Mouse (Mus musculus) liver, embryonic 14.5 days (tissue): ENCODE data around the gene Thumpd3. TPM values are rescaled to one million over a fixed set of nuclear protein-coding genes. Genes with fewer than 3 reads are reported as not detected.

ENCODE experiments used
- ATAC-seq: fragments of 200-750 bp; cut with Nextera tagmentation; 2 replicates; pipeline ENCODE4 v1.8.0; 2017; ENCODE audit warnings: moderate number of reproducible peaks, mild to moderate bottlenecking, moderate library complexity; ENCODE audit not compliant: insufficient read depth
- DNase-seq, 3 experiments: peaks; one replicate each; pipeline ENCODE4 v3.0.0-alpha.2; 2012 to 2013; ENCODE audit warnings: low read depth in 3 of 3, low spot score in 3 of 3
- H3K27ac ChIP-seq: fragments of 300-500 bp; sonication (generic); 2 replicates; pipeline ENCODE4 v1.5.1; 2014; ENCODE audit warnings: moderate library complexity, mild to moderate bottlenecking, control low read depth, inconsistent platforms
- H3K27me3 ChIP-seq: fragments of 300-500 bp; sonication (generic); 2 replicates; pipeline ENCODE4 v1.6.1; 2014; ENCODE audit warnings: mild to moderate bottlenecking, low read length, moderate library complexity; ENCODE audit not compliant: control insufficient read depth, insufficient read depth
- H3K36me3 ChIP-seq: fragments of 300-500 bp; sonication (generic); replicated peaks from 2 replicates; pipeline ENCODE4 v1.6.1; 2014; ENCODE audit warnings: low read depth; ENCODE audit not compliant: control insufficient read depth, insufficient read depth
- H3K4me1 ChIP-seq, 2 experiments: fragments of 200-500 bp in 1 of 2; fragments of 300-500 bp in 1 of 2; sonication (generic) in 1 of 2; replicated peaks; 2 replicates each; pipeline ENCODE4 v1.6.1; 2012 to 2014; ENCODE audit warnings: antibody characterized with exemption in 1 of 2, inconsistent platforms in 1 of 2, low read length in 1 of 2; ENCODE audit not compliant: control insufficient read depth in 2 of 2, insufficient read depth in 2 of 2
- H3K4me2 ChIP-seq: fragments of 300-500 bp; sonication (generic); 2 replicates; pipeline ENCODE4 v1.6.1; 2014; ENCODE audit warnings: low read depth, mild to moderate bottlenecking, control low read depth, moderate library complexity
- H3K4me3 ChIP-seq, 2 experiments: fragments of 200-500 bp in 1 of 2; fragments of 300-500 bp in 1 of 2; sonication (generic) in 1 of 2; 2 replicates each; pipeline ENCODE4 v1.5.1; 2012 to 2014; ENCODE audit warnings: low read depth in 2 of 2, low read length in 2 of 2, mild to moderate bottlenecking in 2 of 2, control low read depth in 1 of 2, inconsistent platforms in 1 of 2, moderate library complexity in 1 of 2; ENCODE audit not compliant: insufficient read depth in 1 of 2
- H3K9ac ChIP-seq: fragments of 300-500 bp; sonication (generic); replicated peaks from 2 replicates; pipeline ENCODE4 v1.6.1; 2014; ENCODE audit warnings: mild to moderate bottlenecking, control low read depth, moderate library complexity
- H3K9me3 ChIP-seq: fragments of 300-500 bp; sonication (generic); 2 replicates; pipeline ENCODE4 v1.6.1; 2016; ENCODE audit warnings: low read length, mixed read lengths; ENCODE audit not compliant: control insufficient read depth
- CTCF ChIP-seq: IDR thresholded peaks from 2 replicates; pipeline ENCODE4 v1.5.1; 2016; ENCODE audit warnings: antibody characterized with exemption, low read depth, control low read depth
- EP300 ChIP-seq: IDR thresholded peaks from 2 replicates; pipeline ENCODE4 v1.6.1; 2016; ENCODE audit warnings: antibody characterized with exemption, low read depth
- WGBS: fragments of 180-500 bp; shearing (Covaris S2); extraction: QIAGEN DNeasy Blood & Tissue Kit; methylation state at CpG from one replicate; pipeline ENCODE4 v1.1.7; 2014; ENCODE audit not compliant: insufficient replicate concordance; 5-methylcytosine and 5-hydroxymethylcytosine counted together
- polyA plus RNA-seq, 2 experiments: library from polyadenylated mRNA; depleted of rRNA in 1 of 2; stranded (reverse) in 1 of 2; unstranded in 1 of 2; fragments of >200 nt; fragmentation: Nextera tagmentation in 1 of 2; extraction: Ambion mirVana in 1 of 2; gene quantifications; 2 replicates each; pipeline versions ENCODE4 v1.2.1 to v1.2.3; 2012 to 2014

The Thumpd3 gene
- polyA plus RNA-seq, 2 experiments: 19.6 to 35.4 TPM

DNA sequence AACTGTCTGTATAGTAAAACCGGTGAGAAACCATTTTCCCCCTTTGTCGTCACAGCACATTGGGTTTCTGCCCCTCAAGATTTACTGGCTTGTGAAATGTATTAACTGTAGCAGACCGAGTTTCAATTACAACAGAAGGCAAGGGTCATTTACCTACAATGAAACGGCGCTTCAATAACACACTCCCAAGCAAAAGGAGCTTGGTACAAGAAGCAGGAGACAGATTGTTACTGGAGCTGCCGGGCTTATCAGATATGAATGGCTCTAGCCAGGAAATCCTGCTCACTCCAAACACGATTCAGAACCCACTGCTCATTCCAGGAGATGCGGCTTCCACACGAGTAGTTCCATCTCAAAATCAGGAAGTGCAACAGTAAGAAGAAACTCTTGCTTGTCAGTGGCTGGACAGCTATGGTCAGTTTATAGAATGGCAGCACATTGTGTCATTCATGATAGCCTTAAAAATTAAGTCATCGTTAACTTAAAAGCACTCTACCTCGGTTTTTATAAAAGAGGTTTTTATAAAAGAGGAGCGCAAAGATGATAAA is 28.5 kb upstream of the Thumpd3 start:
- Histone ChIP-seq H3K27ac (no peak overlapping the region), H3K4me3 (no peak overlapping the region), H3K27me3 (no peaks in the 10 kb centered on the region), H3K4me2 (no peak overlapping the region), H3K36me3 (no peaks in the 10 kb centered on the region), H3K9me3 (no peaks in the 10 kb centered on the region), H3K9ac (no peak overlapping the region), H3K4me1 (no peaks in the 10 kb centered on the region)
- ATAC-seq (no peak), DNase-seq (no peak)
- TF ChIP-seq EP300 (no peak), CTCF (no peak)
- WGBS: 26% methylated on average over 12 of the region's 12 CpGs

DNA sequence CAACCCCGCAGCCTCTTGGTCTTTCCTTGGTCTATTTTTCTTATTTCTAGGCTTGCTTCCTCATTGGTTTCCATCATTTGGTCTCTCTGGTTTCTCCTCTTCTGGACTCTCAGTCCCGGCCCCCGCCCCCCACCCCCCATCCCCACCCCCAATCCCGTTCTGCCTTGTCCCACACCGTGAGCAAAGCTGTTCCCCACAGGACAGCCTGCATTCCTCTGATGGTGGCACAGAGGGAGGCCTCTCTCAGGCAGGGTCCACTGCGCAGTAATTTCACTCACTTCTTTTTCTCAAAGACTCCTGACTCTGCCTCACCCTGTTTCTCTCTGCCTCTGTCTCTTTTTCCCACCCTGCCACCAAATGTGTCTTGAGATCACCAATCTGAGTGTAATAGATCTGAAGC is 27.9 kb upstream of the Thumpd3 start:
- Histone ChIP-seq H3K9me3 (no peaks in the 10 kb centered on the region), H3K36me3 (no peaks in the 10 kb centered on the region), H3K27ac (no peak overlapping the region), H3K4me1 (no peaks in the 10 kb centered on the region), H3K4me2 (no peak overlapping the region), H3K27me3 (no peaks in the 10 kb centered on the region), H3K9ac (no peak overlapping the region), H3K4me3 (no peak overlapping the region)
- no peak for DNase-seq
- no peak for TF ChIP-seq EP300
- TF ChIP-seq CTCF: no peak
- ATAC-seq: no peak
- WGBS: 34% methylated on average over 6 of the region's 6 CpGs

DNA sequence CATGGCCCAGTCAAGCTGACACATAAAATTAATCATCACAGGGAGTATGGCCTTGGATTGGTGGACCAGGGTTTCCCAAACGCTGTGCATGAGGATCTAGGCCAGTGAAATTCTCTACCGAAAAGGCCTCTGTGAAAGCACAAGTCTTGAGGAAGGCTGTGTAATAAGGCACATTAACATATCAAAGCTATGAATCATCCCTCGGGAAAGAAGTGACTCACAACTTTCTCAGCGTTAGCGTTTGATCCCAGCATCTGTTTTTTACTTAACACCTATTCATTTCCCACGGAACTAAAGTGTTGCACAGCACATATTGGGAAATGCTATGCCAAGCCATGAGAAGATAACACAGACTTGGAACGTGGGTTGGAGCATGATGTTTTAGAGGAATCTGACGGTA is 21.2 kb upstream of the Thumpd3 start:
- DNase-seq: no peak

DNA sequence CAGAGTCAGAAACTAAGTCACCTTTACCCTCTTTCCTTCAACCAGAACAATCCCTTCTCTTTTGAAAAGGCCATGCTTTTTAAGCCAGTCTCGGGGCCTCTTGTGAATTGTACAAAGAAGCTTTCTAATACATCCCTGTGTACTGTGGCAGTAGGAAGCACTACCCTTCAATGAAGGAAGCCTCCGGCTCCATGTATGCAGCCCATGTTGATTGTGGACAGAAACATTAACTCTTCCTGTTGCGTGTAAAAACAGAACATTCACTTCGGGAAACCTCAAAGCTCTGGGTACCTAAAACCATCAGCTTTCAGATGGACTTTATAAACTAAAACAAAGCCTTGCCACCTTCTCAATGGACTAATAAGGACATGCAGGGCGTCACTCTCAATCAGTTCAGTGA is 20.3 kb upstream of the Thumpd3 start:
- H3K27me3 ChIP-seq: no peaks in the 10 kb centered on the region
- no peak overlapping the region for H3K27ac ChIP-seq
- no peak for TF ChIP-seq EP300
- no peak for TF ChIP-seq CTCF
- H3K9me3 ChIP-seq: no peaks in the 10 kb centered on the region
- ATAC-seq (no peak), DNase-seq (no peak)
- H3K4me3 ChIP-seq: no peak overlapping the region
- 56% methylated on average over 5 of the region's 5 CpGs for WGBS
- H3K9ac ChIP-seq: no peak overlapping the region
- no peaks in the 10 kb centered on the region for H3K4me1 ChIP-seq
- no peaks in the 10 kb centered on the region for H3K36me3 ChIP-seq
- H3K4me2 ChIP-seq: no peak overlapping the region

More for the DNA sequence above, 21.2 kb upstream of the Thumpd3 start:
- 43% methylated on average over 8 of the region's 8 CpGs for WGBS
- TF ChIP-seq CTCF: no peak
- no peak for TF ChIP-seq EP300
- H3K27me3 ChIP-seq: no peaks in the 10 kb centered on the region
- no peak overlapping the region for H3K27ac ChIP-seq
- no peaks in the 10 kb centered on the region for H3K36me3 ChIP-seq
- no peak overlapping the region for H3K9ac ChIP-seq
- H3K4me2 ChIP-seq: no peak overlapping the region
- no peak for ATAC-seq
- H3K4me1 ChIP-seq: no peaks in the 10 kb centered on the region
- no peaks in the 10 kb centered on the region for H3K9me3 ChIP-seq
- H3K4me3 ChIP-seq: no peak overlapping the region

DNA sequence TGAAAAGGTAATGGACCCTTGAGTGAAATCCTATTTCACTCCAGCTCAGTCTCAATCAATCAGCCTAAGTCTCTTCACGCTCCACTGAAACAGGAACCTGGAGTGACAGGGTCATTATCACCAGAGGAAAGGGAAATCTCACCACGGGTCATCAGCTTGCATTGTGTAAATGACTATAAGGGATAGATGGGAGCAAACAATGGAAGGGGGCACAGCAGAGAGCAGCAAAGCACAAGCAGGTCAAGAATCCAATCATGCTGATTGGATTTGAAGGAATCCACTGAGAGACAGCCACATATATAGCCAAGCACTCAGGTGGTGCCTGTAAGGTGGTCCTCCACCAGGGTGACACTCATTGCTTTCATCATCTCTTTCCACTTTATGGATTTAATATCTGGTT is 18.6 kb upstream of the Thumpd3 start:
- no peak overlapping the region for H3K27ac ChIP-seq
- H3K9me3 ChIP-seq: no peaks in the 10 kb centered on the region
- WGBS: 18% methylated on average over 2 of the region's 2 CpGs
- TF ChIP-seq CTCF: no peak
- no peaks in the 10 kb centered on the region for H3K4me1 ChIP-seq
- no peak overlapping the region for H3K4me3 ChIP-seq
- no peak overlapping the region for H3K4me2 ChIP-seq
- H3K27me3 ChIP-seq: no peaks in the 10 kb centered on the region
- no peak overlapping the region for H3K9ac ChIP-seq
- no peaks in the 10 kb centered on the region for H3K36me3 ChIP-seq
- no peak for ATAC-seq
- DNase-seq: no peak
